Mouse (Mus musculus): ENCODE data around the gene Arsb. TPM values are rescaled to one million over a fixed set of nuclear protein-coding genes. Genes with fewer than 3 reads are reported as not detected.

Arsb gene
- polyA plus RNA-seq, 1 experiment from 2014 or later: 14.3 TPM

DNA sequence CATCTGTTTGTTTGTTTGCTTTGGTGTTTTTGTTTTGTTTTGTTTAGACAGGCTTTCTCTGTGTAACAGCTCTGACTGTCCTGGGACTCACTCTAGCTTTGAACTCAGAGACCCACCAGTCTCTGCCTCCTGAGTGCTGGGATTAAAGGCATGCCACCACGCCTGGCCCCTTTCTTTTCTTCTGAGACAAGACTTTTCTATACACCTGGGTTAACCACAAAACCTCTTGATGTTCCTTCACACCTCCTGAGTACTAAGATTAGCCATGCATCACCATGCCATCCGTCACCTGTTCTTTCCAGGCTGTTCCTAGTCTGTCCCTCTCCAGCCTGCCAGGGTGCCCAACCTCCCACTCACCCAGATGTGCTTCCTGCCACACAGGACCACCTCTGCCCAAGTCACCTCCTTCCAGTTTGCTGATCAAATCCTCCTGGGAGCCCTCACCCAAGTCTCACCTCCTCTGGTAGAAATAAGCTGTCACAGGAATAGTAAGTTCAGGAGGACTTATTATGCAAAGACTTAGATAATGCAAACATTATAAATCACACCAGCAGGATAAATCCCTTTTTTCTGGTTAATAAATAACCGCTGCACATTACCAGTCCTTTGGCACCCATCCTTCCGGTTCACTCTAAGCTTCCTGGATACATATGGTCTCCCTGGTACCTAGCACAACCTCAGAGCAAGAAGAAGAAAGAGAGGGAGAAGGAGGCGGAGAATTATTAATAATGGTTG lies 150.6 kb downstream of the Arsb start:
- no peaks in the 10 kb centered on the region for H3K27me3 ChIP-seq (replicated peaks; ENCODE audit: control insufficient read depth, insufficient read depth, low read length)
- H3K4me2 ChIP-seq (ENCODE audit: low read length): no peak overlapping the region
- H3K9me3 ChIP-seq (ENCODE audit: control insufficient read depth, low read length): no peaks in the 10 kb centered on the region
- 58% methylated on average over 5 of the region's 5 CpGs for WGBS
- H3K27ac ChIP-seq (ENCODE audit: low read depth): no peak overlapping the region
- H3K36me3 ChIP-seq (ENCODE audit: control insufficient read depth, insufficient read depth, low read length): no peaks in the 10 kb centered on the region
- peaks cover 33% of the 10 kb centered on the region for H3K4me1 ChIP-seq (replicated peaks; ENCODE audit: control insufficient read depth, insufficient read depth, low read length)
- H3K9ac ChIP-seq (ENCODE audit: low read length): no peak overlapping the region
- no peak overlapping the region for H3K4me3 ChIP-seq (ENCODE audit: low read depth, low read length)
- 0 out of 2 replicates have a peak, but pooled peaks have one; percentile 44 for ATAC-seq (replicated peaks; ENCODE audit: low FRiP score, low TSS enrichment, low read depth)
- peak; percentile 53 for DNase-seq (ENCODE audit: low spot score)

- Histone ChIP-seq H3K36me3 (ENCODE audit: control insufficient read depth, insufficient read depth, low read length) (no peaks in the 10 kb centered on the region), H3K4me3 (ENCODE audit: low read depth, low read length) (no peak overlapping the region), H3K4me1 (replicated peaks; ENCODE audit: control insufficient read depth, insufficient read depth, low read length) (peaks cover 33% of the 10 kb centered on the region), H3K27ac (ENCODE audit: low read depth) (no peak overlapping the region), H3K4me2 (ENCODE audit: low read length) (no peak overlapping the region), H3K9ac (ENCODE audit: low read length) (no peak overlapping the region), H3K27me3 (replicated peaks; ENCODE audit: control insufficient read depth, insufficient read depth, low read length) (no peaks in the 10 kb centered on the region), H3K9me3 (ENCODE audit: control insufficient read depth, low read length) (no peaks in the 10 kb centered on the region)
- DNase-seq (ENCODE audit: low spot score): peak; percentile 51
- no peak for ATAC-seq (replicated peaks; ENCODE audit: low FRiP score, low TSS enrichment, low read depth)
- 46% methylated on average over 7 of the region's 7 CpGs for WGBS
These were observed 151.1 kb downstream of the Arsb start for GRCm38 (mm10) chr13:93922566-93922910.

- Histone ChIP-seq H3K27ac (ENCODE audit: low read depth) (no peak overlapping the region), H3K4me3 (ENCODE audit: low read depth, low read length) (no peak overlapping the region), H3K9me3 (ENCODE audit: control insufficient read depth, low read length) (no peaks in the 10 kb centered on the region), H3K27me3 (replicated peaks; ENCODE audit: control insufficient read depth, insufficient read depth, low read length) (no peaks in the 10 kb centered on the region), H3K4me2 (ENCODE audit: low read length) (no peak overlapping the region), H3K36me3 (ENCODE audit: control insufficient read depth, insufficient read depth, low read length) (no peaks in the 10 kb centered on the region), H3K4me1 (replicated peaks; ENCODE audit: control insufficient read depth, insufficient read depth, low read length) (peaks cover 24% of the 10 kb centered on the region), H3K9ac (ENCODE audit: low read length) (no peak overlapping the region)
- ATAC-seq (replicated peaks; ENCODE audit: low FRiP score, low TSS enrichment, low read depth): no peak
- WGBS: 64% methylated on average over 9 of the region's 9 CpGs
- peak; percentile 39 for DNase-seq (ENCODE audit: low spot score)
These were observed 153.5 kb downstream of the Arsb start for GRCm38 (mm10) chr13:93924735-93925432.

DNA sequence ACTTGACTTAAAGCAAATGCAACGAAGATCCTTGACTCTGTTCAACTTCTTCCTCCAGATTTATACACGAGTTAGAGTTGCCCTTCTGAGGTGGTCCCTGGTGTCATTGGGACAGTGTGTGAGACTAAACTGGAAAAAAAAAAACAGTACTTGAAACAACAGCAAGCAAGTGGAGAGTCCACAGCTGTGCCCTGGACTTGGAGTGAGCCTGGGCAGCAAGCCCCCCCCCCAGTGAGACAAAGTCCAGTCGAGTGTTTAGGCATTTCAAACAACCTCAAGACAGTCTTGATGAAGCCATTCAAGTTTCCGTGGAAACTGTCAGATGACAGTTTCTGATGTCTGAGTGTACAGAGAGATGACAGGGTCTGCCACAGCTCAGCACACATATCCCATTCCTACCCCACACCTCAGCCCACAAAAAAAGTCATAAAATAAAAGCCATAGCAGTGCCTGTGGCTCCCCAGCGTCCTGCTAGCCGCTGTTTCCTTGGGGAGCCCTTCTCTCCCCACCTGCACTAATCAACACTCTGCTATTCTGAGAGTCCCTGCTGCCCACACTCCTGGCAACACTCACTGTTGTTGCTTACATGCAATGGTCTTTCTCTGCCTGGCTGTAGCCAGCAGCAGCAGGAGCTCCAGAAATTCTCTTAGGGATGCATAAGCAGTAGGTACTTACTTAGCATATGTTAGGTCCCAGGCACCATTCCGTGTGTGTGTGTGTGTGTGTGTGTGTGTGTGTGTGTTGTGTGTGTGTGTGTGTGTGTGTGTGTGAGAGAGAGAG lies 159.3 kb downstream of the Arsb start:
- H3K4me1 ChIP-seq (replicated peaks; ENCODE audit: control insufficient read depth, insufficient read depth, low read length): no peaks in the 10 kb centered on the region; the same call in 1 of the 2 replicates
- no peak for DNase-seq (ENCODE audit: low spot score)
- no peaks in the 10 kb centered on the region for H3K27me3 ChIP-seq (replicated peaks; ENCODE audit: control insufficient read depth, insufficient read depth, low read length)
- no peak overlapping the region for H3K27ac ChIP-seq (ENCODE audit: low read depth)
- H3K4me3 ChIP-seq (ENCODE audit: low read depth, low read length): no peak overlapping the region
- H3K9ac ChIP-seq (ENCODE audit: low read length): no peak overlapping the region
- WGBS: 34% methylated on average over 7 of the region's 7 CpGs
- no peaks in the 10 kb centered on the region for H3K9me3 ChIP-seq (ENCODE audit: control insufficient read depth, low read length)
- ATAC-seq (replicated peaks; ENCODE audit: low FRiP score, low TSS enrichment, low read depth): no peak
- H3K36me3 ChIP-seq (ENCODE audit: control insufficient read depth, insufficient read depth, low read length): no peaks in the 10 kb centered on the region
- no peak overlapping the region for H3K4me2 ChIP-seq (ENCODE audit: low read length)

DNA sequence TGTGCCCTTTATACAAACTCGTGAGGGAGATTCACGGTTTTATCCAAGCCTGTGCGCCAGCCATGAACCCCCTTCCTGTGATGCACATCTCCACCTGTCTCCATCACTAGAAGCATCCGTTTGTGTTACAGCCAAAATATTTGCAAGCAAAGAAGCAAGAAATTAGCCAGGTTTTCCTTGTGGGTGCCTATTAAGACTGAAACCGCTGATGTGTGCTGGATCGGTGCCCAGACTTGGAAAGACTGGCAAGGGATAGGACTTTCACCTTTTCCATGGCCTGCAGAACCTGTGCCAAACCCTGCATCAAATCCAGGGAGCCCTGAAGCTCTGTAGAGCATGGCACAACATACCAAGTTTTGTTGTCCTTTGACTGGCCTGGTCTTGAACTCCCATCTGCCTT lies 165.0 kb downstream of the Arsb start:
- Histone ChIP-seq H3K4me3 (ENCODE audit: low read depth, low read length) (no peak overlapping the region), H3K36me3 (ENCODE audit: control insufficient read depth, insufficient read depth, low read length) (no peaks in the 10 kb centered on the region), H3K9me3 (ENCODE audit: control insufficient read depth, low read length) (no peaks in the 10 kb centered on the region), H3K4me1 (replicated peaks; ENCODE audit: control insufficient read depth, insufficient read depth, low read length) (peaks cover 15% of the 10 kb centered on the region; the same call in 1 of the 2 replicates), H3K9ac (ENCODE audit: low read length) (no peak overlapping the region), H3K4me2 (ENCODE audit: low read length) (no peak overlapping the region), H3K27me3 (replicated peaks; ENCODE audit: control insufficient read depth, insufficient read depth, low read length) (no peaks in the 10 kb centered on the region), H3K27ac (ENCODE audit: low read depth) (no peak overlapping the region)
- DNase-seq (ENCODE audit: low spot score) (no peak), ATAC-seq (replicated peaks; ENCODE audit: low FRiP score, low TSS enrichment, low read depth) (no peak)
- 62% methylated on average over 6 of the region's 6 CpGs for WGBS

- Histone ChIP-seq H3K27ac (ENCODE audit: low read depth) (no peak overlapping the region), H3K4me1 (replicated peaks; ENCODE audit: control insufficient read depth, insufficient read depth, low read length) (peaks cover 15% of the 10 kb centered on the region; the same call in 1 of the 2 replicates), H3K4me2 (ENCODE audit: low read length) (no peak overlapping the region), H3K9me3 (ENCODE audit: control insufficient read depth, low read length) (no peaks in the 10 kb centered on the region), H3K9ac (ENCODE audit: low read length) (no peak overlapping the region), H3K27me3 (replicated peaks; ENCODE audit: control insufficient read depth, insufficient read depth, low read length) (no peaks in the 10 kb centered on the region), H3K36me3 (ENCODE audit: control insufficient read depth, insufficient read depth, low read length) (no peaks in the 10 kb centered on the region), H3K4me3 (ENCODE audit: low read depth, low read length) (no peak overlapping the region)
- no peak for ATAC-seq (replicated peaks; ENCODE audit: low FRiP score, low TSS enrichment, low read depth)
- WGBS: 63% methylated on average over 2 of the region's 2 CpGs
- DNase-seq (ENCODE audit: low spot score): no peak
These were observed 166.7 kb downstream of the Arsb start for GRCm38 (mm10) chr13:93938118-93938517.

- no peak for ATAC-seq (replicated peaks; ENCODE audit: low FRiP score, low TSS enrichment, low read depth)
- no peaks in the 10 kb centered on the region for H3K36me3 ChIP-seq (ENCODE audit: control insufficient read depth, insufficient read depth, low read length)
- H3K4me2 ChIP-seq (ENCODE audit: low read length): peak overlapping the region; percentile 14; the same call in 1 of the 2 replicates
- H3K4me3 ChIP-seq (ENCODE audit: low read depth, low read length): no peak overlapping the region
- H3K27ac ChIP-seq (ENCODE audit: low read depth): peak overlapping the region; percentile 44; the same call in 1 of the 2 replicates
- no peak for DNase-seq (ENCODE audit: low spot score)
- H3K9me3 ChIP-seq (ENCODE audit: control insufficient read depth, low read length): no peaks in the 10 kb centered on the region
- no peaks in the 10 kb centered on the region for H3K27me3 ChIP-seq (replicated peaks; ENCODE audit: control insufficient read depth, insufficient read depth, low read length)
- H3K9ac ChIP-seq (ENCODE audit: low read length): no peak overlapping the region
- H3K4me1 ChIP-seq (replicated peaks; ENCODE audit: control insufficient read depth, insufficient read depth, low read length): peaks cover 15% of the 10 kb centered on the region; the same call in 1 of the 2 replicates
- WGBS: 42% methylated on average over 6 of the region's 6 CpGs
These were observed 168.1 kb downstream of the Arsb start for GRCm38 (mm10) chr13:93939363-93940127.
